Mouse (Mus musculus): ENCODE data around the gene Ano6.

Gene Ano6

DNA sequence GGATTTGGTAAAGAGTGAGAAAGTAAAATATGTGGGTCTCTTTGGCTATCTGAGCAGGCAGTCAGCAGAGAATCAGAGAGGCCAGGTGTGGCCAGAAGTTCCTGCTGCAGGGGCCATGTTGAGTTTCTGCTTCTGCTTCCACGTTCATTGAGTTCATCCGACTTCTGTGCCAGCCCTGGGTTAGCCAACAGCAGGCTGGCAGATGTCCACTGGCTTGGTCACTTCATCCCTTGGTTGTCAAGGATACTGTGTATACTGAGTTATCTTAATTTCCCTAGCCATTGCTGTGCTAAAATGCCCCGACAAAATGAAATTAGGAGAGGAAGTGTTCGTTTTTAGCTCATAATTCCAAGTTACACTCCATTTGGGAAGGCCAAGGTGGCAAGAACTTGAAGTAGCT is 21.1 kb upstream of the Ano6 start:
- peak; percentile 93 for DNase-seq

DNA sequence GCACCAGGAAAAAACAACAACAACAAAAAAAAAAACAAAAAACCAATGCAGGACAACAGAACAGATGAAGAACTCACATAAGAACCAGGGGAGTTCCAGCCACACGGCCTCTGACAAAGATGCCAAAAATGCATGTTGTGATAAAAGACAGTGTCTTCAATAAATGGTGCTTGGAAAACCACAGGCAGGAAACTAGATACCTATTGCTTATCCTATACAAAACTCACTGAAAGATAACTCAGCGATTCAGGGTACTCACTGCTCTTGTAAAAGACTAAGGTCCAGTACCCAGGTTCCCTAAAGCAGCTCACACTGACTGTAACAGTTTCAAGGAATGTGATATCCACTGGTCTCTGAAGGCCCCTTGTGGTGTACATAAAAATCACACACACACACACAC is 20.3 kb upstream of the Ano6 start:
- no peak for DNase-seq

DNA sequence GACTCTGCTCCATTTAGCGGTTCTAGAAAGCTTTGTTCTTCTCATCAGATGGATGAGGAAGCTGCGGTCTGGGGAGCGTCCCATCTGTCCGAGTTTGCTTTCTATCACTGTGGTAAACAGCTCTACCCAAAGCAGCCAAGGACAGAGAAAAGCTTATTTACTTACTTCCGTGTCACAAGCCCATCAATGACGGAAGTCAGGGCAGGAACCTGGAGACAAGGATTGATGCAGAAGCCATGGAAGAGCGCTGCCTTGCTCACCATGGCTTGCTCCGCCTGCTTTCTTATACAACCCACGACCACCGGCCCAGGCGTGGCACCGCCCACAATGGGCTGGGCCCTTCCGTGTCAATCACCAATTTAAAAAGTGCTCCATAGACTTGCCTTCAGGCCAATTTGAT is 18.3 kb upstream of the Ano6 start:
- DNase-seq: no peak

DNA sequence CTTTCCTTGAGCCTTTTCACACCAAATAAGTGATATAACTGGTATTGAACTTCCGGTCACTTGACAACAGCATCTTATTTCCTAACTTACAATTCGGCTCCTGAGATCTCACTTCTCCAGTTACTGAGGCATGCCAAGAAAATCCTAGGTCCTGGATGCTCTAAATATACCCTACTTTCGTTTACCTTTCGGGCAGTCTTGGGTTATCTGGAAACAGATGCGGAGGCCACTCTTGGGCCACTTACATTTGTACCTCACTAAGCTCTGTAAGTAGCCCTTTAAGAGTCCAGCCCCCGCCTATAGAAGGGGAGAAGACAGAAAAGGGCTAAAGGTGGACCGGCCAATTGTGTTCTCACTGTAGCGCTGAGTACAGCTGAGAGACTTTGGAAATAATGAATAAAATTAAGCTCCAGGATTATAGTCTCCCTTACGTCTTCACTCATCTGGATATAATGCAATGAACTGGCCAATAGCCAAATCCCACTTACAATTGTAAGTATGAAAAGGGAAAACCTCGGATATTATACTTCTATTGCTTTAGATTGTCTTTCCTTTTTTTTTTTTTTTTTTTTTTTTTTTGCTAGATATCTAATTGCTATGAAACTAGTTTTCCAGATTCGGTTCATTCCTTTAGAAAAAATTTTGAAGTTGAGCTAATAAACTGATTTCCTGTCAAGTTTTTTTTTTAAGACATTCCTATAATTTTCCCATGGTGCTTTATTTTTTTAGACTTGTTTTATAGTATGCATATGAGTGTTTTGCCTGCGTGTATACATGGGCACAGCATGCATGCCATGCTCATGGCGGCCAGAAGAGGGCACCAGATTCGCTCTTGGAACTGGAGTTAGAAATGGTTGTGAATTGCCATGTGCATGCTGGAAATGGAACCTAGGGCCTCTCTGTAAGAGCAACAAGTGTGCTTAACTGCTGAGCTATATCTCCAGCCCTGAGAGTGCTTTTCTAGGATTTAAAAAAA is 17.5 kb upstream of the Ano6 start:
- no peak for DNase-seq

DNA sequence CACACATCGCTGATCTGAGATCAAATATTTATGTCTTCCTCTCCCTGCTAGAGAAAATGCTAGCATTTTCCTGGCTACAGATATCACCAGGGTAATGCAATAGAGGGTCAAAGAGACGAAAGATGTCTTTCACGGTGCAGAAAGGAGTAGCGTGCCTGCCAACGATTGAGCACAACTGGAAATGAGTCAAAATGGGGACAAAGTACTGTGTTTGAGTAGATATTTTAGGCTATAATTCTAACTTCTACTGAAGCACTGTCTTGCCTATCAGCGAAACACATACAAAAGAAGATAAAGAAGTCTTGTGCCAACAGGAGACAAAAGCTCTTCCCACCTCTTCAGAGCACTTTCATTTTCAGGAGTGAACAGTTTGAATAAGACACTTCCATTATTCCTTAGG is 16.4 kb upstream of the Ano6 start:
- DNase-seq: no peak

DNA sequence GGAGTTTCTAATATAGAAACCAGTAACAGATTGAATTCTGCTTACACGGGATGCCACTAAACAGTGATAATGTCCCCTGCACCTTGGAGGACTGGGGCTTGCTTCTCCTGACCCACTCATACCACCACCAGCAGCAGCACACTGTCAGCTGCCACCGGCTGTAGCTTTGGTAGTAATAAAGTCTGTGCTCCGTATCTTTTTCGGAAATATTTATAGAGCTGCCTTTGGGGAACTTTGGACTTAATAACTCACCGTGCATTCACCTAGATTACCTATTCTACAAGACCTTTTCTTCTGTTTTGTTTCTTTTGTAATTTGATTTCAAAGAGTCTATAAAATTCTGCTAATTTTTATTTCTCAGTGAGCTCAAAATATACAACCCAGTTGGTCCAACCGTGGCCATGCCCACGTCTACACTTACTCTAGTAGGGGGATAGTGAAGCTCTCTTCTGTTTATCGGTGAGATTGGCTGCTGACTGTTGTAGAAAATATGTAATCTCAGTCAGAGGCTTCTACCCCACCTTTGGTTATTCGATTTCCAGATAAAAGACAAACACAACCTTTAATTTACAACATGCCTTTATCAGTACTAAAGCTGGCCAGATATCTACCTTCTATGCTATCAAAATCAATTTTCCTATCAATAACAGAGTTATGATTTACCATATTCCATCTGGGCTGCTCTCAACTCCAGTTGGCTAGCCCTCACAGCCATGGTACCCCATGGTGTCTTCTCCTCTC is 15.8 kb upstream of the Ano6 start:
- no peak for DNase-seq

DNA sequence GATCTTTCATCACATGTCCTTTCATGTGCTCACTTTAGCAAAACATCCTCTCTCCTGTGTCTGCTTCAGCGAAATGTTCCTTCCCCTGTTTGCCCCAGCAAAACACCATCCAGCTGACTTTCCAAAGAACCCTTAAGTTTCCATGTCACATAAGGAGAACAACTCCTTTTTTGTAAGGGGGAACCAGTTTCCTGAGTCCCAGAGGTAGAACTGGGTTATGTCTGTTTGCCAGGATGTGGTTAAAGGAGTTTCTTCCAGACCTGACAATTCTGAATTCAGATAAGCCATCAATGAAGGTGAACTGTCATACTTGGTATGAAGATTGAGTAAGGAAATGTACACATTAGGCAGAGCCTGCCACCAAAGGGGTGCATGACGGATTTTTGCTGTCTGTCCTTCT is 12.9 kb upstream of the Ano6 start:
- DNase-seq: no peak

DNA sequence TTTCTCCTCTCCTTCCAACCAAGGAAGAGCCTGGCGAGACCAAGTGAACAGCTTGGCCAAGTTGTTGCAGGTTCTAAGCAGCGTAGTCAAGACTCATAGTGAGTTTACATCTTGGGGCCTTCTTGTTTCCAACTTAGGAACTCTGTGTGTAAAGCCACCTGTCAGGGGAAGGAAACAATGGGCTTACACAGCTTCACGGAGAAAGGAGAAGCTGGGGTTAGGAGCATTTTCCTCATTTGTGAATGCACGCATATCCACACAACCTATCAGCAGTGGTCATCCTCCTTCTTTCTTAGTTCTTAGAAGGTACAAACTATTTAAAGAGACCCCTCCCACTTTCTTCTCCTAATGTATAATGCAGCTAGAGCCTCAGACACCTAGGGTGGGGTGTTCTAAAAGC is 11.9 kb upstream of the Ano6 start:
- DNase-seq: no peak

DNA sequence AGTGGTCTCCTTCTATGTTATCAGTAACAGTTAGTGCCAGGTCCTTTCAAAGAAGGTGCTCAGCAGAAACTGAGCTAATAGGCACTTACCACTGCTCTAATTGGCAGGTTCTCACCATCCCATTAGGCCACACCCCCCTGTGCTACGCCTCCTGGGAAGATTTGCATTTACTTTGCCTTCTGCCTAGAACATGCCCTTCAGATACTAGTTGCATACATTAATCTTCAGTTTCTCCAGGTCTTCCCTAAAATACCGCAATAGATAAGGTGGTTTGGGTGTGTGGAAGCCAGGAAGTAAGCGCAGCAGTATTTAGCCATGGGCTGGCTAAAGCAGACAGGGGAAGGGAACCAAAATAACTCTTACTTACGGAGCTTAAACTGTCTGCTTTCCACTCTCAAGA is 4.0 kb upstream of the Ano6 start:
- DNase-seq: no peak

DNA sequence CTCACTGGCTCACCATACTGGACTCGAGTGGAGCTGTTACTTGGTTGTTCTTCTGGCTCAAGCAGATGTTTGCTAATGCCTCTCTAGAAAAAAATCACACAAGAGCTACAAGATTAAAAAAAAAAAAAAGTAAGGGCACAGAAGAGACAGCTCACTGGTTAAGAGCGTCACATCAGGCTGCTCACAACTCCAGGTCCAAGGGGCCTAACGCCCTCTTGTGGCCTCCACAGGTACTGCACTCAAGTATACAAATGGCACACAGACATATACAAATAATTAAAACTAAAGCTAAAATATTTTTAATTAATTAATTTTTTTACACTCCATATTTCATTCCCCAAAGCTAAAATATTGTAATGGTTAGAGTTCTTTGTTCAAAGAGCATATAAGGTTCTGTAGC is 3.1 kb upstream of the Ano6 start:
- DNase-seq: no peak

DNA sequence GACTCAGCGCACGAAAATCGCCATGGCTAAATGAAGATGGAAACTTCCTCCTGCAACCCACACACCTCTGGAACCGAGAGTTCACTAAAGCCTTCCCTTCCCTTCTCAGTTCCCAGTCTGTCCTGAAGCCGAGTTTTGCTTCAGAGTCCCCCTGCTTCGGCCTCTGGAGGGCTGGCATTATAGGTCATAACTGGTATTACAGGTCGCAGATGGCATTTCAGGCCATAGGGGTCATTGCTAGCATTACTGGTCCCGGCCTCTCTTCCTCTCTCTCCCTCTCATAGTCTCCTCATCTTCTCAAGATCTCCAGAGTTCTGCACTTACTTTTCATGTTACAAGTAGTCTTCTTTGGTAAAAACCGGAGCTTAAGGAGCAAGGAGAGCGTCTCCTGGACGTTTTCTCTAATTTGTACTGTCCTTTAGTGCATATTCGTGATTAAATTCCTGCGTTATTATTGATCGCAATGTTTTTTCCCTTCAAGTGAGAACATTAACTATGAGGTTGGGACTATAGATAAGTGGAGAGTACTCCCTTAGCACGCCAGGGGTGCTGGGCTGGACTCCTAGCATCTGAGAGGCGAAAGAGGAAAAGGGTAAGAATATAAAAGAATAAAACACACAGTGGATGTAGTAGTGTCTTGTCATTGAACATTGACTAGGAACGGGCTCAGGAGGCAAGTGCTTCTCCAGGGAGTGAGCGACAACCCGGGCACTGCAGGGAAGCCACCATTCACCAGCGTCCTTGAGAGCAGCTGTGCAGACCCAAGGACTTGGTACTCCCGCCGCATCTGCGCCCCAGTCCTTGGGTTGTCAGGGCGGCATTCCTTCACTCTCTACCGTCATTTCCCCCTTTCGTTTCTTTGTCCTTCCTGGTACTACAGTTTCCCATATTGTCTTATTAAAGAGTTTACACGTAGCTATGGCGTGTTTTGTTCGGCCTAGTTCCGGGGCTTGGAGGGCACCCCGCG is 798 bp upstream of the Ano6 start:
- DNase-seq: no peak

DNA sequence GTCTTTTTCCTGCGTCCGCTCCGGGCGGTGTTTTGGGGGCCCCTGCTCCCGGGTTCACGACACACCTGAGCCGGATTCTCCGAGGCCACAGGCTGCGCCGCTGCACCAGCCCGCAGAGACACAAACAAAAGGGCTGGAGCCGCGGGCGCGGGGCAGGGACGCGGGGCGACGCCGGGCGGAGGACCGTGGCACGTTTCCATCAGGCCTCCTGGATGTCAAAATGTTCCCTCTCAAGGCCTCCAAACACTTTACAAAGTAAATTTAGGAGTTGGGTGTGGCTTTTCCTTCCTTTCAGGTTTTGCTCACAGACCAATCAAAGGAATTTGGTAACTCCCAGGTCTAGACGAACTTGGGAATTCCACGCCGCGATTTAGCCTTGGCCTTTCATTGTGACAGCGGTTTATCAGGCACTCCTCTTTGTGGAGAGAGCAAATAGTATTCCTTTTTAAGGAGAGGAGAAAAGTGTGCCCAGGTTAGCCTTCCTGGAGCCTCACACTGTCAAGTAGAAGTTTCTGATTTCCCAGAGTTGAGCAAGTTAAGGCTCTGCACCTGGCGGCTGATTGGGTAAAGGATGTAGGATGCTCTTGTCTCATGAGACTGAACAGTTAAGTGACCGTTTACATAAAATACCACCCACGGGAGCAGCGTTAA is 623 bp downstream of the Ano6 start:
- peak; percentile 93 for DNase-seq

DNA sequence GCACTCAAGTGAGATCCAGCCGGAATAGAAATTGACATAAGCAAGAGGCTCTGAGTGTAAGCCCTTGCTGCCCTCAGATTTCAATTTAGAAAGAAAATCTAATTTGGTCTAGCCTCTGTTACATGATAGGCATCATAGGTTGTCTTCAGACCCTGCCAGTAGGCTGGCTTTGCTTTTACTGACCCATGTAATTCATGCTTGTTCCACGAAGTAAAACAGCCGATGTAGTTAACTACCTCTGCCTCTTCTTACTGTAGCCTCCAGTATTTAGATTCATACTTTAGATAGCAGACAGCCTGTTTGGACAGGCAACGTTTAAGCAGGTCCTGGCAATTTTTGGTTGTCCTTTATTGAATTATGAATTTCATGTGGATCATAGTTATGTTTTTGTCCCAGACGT is 1.2 kb downstream of the Ano6 start:
- DNase-seq: no peak

DNA sequence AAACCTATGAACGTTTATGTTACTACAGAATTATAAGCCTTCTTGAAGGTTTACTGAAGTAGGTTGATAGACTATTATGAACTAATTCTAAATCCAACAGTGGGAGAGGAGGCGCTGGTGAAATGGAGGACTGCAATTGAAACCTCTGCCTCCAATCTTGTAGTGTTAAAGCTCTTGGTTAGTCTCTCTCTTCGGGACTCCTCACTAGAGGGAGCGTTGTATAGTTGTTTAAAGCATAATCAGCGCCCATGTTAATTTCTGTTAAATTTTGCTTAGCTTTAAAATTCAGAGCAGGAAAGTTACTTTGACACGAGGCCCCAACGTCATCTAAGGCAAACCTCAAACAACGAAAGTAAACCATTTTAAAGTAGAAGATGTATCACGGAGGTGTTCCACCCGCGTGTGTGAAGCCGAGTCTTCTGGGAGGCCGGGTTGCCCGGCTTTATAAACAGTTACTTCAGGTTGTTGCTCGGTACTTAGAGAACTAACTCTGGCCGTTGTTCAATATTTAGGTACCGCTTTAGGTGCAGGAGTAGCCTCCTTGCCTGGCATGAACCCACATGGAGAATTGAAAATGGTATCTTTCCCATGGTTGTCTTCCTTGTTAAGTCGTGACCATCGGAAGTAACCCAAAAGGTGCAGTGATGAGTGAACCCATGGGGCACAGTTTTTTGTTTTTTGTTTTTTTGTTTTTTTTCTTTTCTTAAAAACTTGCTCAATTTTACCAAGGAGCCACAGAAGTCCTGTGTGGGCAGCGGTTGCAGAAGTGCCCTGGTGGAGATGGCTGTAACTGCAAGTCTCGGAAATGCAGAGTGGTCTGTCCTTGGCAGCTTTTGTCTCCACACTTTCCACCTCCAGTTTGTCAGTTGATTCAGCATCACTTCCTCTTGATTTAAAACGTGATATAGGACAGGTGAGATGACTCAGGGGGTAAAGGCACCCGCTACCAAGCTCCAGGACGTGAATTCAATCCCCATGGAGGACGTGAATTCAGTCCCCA is 1.9 kb downstream of the Ano6 start:
- DNase-seq: no peak

DNA sequence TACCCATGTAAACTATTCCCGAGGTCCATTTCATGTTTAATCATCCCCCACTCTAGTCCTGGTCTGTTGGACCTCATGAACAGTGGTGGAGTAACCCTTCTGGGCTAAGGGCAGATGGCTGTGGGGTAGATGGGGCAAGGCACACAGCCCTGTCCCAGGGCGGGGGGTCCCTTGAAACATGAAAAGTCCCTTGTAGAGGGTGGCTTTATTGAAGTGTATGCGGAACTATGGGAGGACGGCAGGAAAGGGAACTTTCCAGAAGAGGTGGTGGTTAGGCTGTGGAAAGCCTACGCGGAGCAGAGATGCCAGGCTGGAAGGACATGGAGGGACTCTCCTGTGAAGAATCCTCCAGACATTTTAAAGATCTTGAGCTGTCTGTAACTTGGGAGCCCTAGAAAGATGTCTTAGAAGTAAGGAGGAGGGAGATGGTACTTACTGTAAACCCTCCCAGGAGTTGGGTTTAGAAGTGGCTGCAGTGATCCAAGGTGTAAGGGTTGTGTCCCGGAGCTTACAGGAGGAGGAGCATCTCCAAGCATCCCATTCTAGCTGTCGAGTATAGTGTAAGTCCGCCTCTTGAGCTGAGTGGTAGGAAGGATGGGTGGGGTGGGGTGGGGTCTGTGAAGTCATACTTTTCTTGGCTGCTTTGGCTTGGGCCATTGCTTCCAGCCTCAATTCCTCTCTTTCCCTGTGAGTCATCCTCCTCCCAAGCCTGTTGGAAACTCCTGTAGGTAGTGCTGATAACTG is 3.3 kb downstream of the Ano6 start:
- peak; percentile 91 for DNase-seq

DNA sequence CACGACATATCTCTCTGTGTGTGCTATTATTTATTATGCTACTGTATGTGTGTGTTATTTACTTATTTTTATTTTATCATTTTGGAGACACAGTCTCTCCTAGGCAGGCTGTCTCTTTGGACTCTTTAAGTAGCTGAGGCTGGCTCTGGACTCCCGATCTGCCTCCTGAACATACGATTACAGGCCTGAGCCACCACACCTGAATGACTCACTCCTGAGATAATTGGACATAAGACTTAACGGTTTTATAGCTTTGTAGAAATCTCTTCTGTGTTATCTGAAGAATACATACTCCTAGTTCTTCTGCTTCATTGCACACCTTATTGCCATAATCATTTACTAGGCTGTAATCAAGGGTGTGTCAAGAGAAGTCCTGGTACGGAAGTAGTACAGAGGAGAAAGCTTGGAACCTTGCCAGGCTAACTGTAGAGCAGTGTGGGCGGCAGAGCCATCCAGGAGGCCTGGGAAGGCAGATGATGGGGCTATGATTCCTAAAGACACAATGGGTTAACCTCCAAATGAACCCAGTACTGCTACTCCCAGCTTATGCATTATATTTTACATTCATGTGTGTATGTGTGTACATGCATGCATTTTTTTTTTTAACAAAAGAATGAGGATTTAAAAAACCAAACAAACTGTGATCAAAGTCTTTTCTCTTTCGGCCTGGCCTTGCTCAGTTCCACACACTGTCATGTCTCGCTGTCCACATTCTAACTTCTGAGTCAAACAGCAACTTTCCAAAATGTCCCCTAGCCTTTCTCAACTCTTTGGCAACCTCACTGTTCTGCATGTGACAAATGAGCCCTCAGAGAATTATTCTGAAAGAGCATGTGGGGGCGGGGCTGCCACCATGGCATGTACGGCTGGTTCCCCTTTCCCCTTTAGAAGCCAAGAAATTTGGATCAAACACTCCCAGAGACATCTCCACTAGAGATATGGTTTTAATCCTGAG is 4.2 kb downstream of the Ano6 start:
- DNase-seq: peak; percentile 96

DNA sequence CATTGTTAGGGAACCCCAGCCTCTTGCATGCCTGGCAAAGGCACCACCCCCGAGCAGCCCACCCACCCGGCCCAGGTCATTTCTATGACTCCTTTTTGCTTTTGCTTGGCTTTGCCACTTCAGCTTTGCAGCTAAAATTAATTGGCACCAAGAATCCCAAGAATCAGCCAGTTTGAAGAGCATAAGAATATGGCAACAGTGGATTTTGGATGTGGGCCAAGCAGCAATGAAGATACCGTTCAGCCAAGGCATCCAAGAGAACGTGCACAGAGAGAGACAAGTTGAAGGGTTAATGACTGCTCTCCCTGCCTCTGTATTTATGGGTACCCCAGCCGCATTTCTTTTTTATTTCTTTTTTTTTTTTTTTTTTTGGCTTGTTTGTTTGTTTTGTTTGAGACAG is 5.4 kb downstream of the Ano6 start:
- no peak for DNase-seq

DNA sequence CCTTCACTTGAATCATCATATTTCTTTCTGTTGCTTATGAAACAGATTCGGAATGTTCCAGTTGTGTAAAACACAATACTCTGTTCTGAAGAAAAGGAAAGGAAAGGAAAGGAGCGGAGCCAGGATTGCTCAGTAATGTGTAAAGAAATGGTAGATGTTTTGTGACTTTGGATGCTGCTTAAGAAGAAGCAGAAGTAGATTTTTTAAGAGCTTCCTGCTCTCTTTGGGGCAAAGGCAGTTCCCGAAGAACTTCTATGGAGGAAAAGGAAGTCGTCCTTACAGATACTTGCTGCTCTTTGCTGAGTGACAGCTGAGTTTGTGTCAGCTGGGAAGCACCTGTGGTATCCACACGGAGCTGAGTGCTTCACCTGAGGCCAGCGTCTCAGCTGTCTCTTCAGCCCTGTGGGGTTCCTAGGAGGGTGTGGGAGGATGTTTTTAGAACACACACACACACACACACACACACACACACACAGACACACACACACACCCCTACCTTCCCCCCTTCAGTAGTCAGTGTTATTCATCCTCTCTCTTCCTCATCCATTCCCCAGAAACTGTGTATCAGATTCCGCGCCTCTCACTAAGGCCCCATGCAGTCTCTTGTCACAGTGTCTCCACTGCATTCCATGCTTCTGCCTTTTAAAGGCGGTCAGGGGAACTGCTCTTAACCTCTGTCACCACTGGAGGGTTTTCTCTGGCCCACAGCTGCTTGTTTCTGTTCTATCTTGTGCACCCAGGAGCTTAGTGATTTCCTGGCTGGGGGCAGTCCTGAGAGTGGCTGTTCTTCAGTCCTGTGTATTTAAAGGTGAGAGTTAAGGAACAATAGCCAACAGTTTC is 6.7 kb downstream of the Ano6 start:
- DNase-seq: no peak
